Mouse (Mus musculus): ENCODE data around the gene Ubash3a. TPM values are rescaled to one million over a fixed set of nuclear protein-coding genes. Genes with fewer than 3 reads are reported as not detected.

Ubash3a gene
- polyA plus RNA-seq, 2 experiments = 8.4 to 11.8 TPM

GRCm38 (mm10) chr17:31262715-31263114 lies 55.0 kb downstream of the Ubash3a start:
- WGBS (ENCODE audit: insufficient replicate concordance) = 68% methylated on average over 5 of the region's 5 CpGs
- H3K36me3 ChIP-seq (replicated peaks; ENCODE audit: control insufficient read depth, insufficient read depth, low read depth) = no peaks in the 10 kb centered on the region
- no peaks in the 10 kb centered on the region for H3K9me3 ChIP-seq (ENCODE audit: control insufficient read depth, low read length)
- no peak overlapping the region for H3K4me3 ChIP-seq (ENCODE audit: insufficient read depth in 1 of 2, low read depth in 2 of 2, low read length in 2 of 2)
- no peak overlapping the region for H3K4me2 ChIP-seq (ENCODE audit: low read depth)
- ATAC-seq (ENCODE audit: insufficient read depth) (no peak), DNase-seq (ENCODE audit: low read depth in 3 of 3, low spot score in 3 of 3) (no peak)
- H3K9ac ChIP-seq (replicated peaks) = no peak overlapping the region
- TF ChIP-seq EP300 (IDR thresholded peaks at IDR 0.05; ENCODE audit: low read depth) (no peak), CTCF (IDR thresholded peaks at IDR 0.05; ENCODE audit: low read depth) (no peak)
- no peaks in the 10 kb centered on the region for H3K27me3 ChIP-seq (ENCODE audit: control insufficient read depth, insufficient read depth, low read length)
- H3K4me1 ChIP-seq (replicated peaks; ENCODE audit: control insufficient read depth in 2 of 2, insufficient read depth in 2 of 2, low read length in 1 of 2) = peaks cover 0 to 3% of the 10 kb centered on the region in 2 experiments; a peak in 1 of 4 replicates
- H3K27ac ChIP-seq = no peak overlapping the region

- no peak for ATAC-seq (ENCODE audit: insufficient read depth)
- WGBS (ENCODE audit: insufficient replicate concordance) = 69% methylated on average over 5 of the region's 5 CpGs
- no peak overlapping the region for H3K4me2 ChIP-seq (ENCODE audit: low read depth)
Measured at GRCm38 (mm10) chr17:31263770-31264169, 56.1 kb downstream of the Ubash3a start.

GRCm38 (mm10) chr17:31264372-31264771 lies 56.7 kb downstream of the Ubash3a start:
- Histone ChIP-seq H3K27me3 (ENCODE audit: control insufficient read depth, insufficient read depth, low read length) (no peaks in the 10 kb centered on the region), H3K36me3 (replicated peaks; ENCODE audit: control insufficient read depth, insufficient read depth, low read depth) (no peaks in the 10 kb centered on the region), H3K9ac (replicated peaks) (no peak overlapping the region), H3K4me1 (replicated peaks; ENCODE audit: control insufficient read depth in 2 of 2, insufficient read depth in 2 of 2, low read length in 1 of 2) (peaks cover 0 to 3% of the 10 kb centered on the region in 2 experiments; a peak in 1 of 4 replicates), H3K4me2 (ENCODE audit: low read depth) (no peak overlapping the region), H3K9me3 (ENCODE audit: control insufficient read depth, low read length) (no peaks in the 10 kb centered on the region), H3K4me3 (ENCODE audit: insufficient read depth in 1 of 2, low read depth in 2 of 2, low read length in 2 of 2) (no peak overlapping the region), H3K27ac (no peak overlapping the region)
- TF ChIP-seq CTCF (IDR thresholded peaks at IDR 0.05; ENCODE audit: low read depth) (no peak), EP300 (IDR thresholded peaks at IDR 0.05; ENCODE audit: low read depth) (no peak)
- 55% methylated on average over 6 of the region's 6 CpGs for WGBS (ENCODE audit: insufficient replicate concordance)
- no peak for ATAC-seq (ENCODE audit: insufficient read depth)
- no peak for DNase-seq (ENCODE audit: low read depth in 3 of 3, low spot score in 3 of 3)

More at GRCm38 (mm10) chr17:31263770-31264169, 56.1 kb downstream of the Ubash3a start:
- H3K36me3 ChIP-seq (replicated peaks; ENCODE audit: control insufficient read depth, insufficient read depth, low read depth) = no peaks in the 10 kb centered on the region
- no peak overlapping the region for H3K4me3 ChIP-seq (ENCODE audit: insufficient read depth in 1 of 2, low read depth in 2 of 2, low read length in 2 of 2)
- no peak for DNase-seq (ENCODE audit: low read depth in 3 of 3, low spot score in 3 of 3)
- H3K9ac ChIP-seq (replicated peaks) = no peak overlapping the region
- no peaks in the 10 kb centered on the region for H3K27me3 ChIP-seq (ENCODE audit: control insufficient read depth, insufficient read depth, low read length)
- TF ChIP-seq CTCF (IDR thresholded peaks at IDR 0.05; ENCODE audit: low read depth) (no peak), EP300 (IDR thresholded peaks at IDR 0.05; ENCODE audit: low read depth) (no peak)
- no peaks in the 10 kb centered on the region for H3K9me3 ChIP-seq (ENCODE audit: control insufficient read depth, low read length)
- no peak overlapping the region for H3K27ac ChIP-seq
- peaks cover 0 to 3% of the 10 kb centered on the region in 2 experiments; a peak in 1 of 4 replicates for H3K4me1 ChIP-seq (replicated peaks; ENCODE audit: control insufficient read depth in 2 of 2, insufficient read depth in 2 of 2, low read length in 1 of 2)

GRCm38 (mm10) chr17:31265171-31265572 lies 57.5 kb downstream of the Ubash3a start:
- TF ChIP-seq EP300 (IDR thresholded peaks at IDR 0.05; ENCODE audit: low read depth) = no peak
- TF ChIP-seq CTCF (IDR thresholded peaks at IDR 0.05; ENCODE audit: low read depth) = no peak
- Histone ChIP-seq H3K9me3 (ENCODE audit: control insufficient read depth, low read length) (no peaks in the 10 kb centered on the region), H3K9ac (replicated peaks) (no peak overlapping the region), H3K36me3 (replicated peaks; ENCODE audit: control insufficient read depth, insufficient read depth, low read depth) (no peaks in the 10 kb centered on the region), H3K4me1 (replicated peaks; ENCODE audit: control insufficient read depth in 2 of 2, insufficient read depth in 2 of 2, low read length in 1 of 2) (peaks cover 0 to 3% of the 10 kb centered on the region in 2 experiments; a peak in 1 of 4 replicates), H3K27me3 (ENCODE audit: control insufficient read depth, insufficient read depth, low read length) (no peaks in the 10 kb centered on the region), H3K4me2 (ENCODE audit: low read depth) (no peak overlapping the region), H3K4me3 (ENCODE audit: insufficient read depth in 1 of 2, low read depth in 2 of 2, low read length in 2 of 2) (no peak overlapping the region), H3K27ac (no peak overlapping the region)
- DNase-seq (ENCODE audit: low read depth in 3 of 3, low spot score in 3 of 3) (no peak), ATAC-seq (ENCODE audit: insufficient read depth) (no peak)
- WGBS (ENCODE audit: insufficient replicate concordance) = 25% methylated on average over 3 of the region's 3 CpGs

DNA sequence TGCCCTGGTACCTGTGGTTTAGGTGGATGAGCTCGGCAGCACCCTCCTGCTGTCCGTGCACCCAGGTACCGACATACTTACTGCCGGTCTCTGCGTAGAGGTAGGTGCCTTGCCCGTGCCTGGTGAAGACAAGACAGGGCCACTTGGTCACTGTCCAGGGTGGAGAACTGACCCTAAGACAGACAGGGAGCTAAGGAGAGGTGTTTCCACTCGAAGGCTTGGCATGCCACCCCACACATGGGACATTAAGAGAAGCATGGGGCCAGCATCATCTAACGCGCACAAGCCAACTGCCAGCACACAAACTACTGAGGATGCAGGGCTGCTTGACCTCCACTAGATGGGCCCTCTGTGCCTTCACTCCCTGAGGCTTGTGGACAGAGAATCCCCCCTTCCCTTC lies 58.2 kb downstream of the Ubash3a start:
- no peak for TF ChIP-seq EP300 (IDR thresholded peaks at IDR 0.05; ENCODE audit: low read depth)
- TF ChIP-seq CTCF (IDR thresholded peaks at IDR 0.05; ENCODE audit: low read depth) = no peak
- 77% methylated on average over 9 of the region's 9 CpGs for WGBS (ENCODE audit: insufficient replicate concordance)
- Histone ChIP-seq H3K9me3 (ENCODE audit: control insufficient read depth, low read length) (no peaks in the 10 kb centered on the region), H3K27me3 (ENCODE audit: control insufficient read depth, insufficient read depth, low read length) (no peaks in the 10 kb centered on the region), H3K4me1 (replicated peaks; ENCODE audit: control insufficient read depth in 2 of 2, insufficient read depth in 2 of 2, low read length in 1 of 2) (no peaks in the 10 kb centered on the region), H3K27ac (no peak overlapping the region), H3K4me3 (ENCODE audit: insufficient read depth in 1 of 2, low read depth in 2 of 2, low read length in 2 of 2) (no peak overlapping the region), H3K4me2 (ENCODE audit: low read depth) (no peak overlapping the region), H3K36me3 (replicated peaks; ENCODE audit: control insufficient read depth, insufficient read depth, low read depth) (no peaks in the 10 kb centered on the region), H3K9ac (replicated peaks) (no peak overlapping the region)
- no peak for DNase-seq (ENCODE audit: low read depth in 3 of 3, low spot score in 3 of 3)
- no peak for ATAC-seq (ENCODE audit: insufficient read depth)

Measured in liver, embryonic 14.5 days (tissue).